Mouse (Mus musculus): ENCODE measurements around the gene Auts2.
A peak's percentile ranks its signal among the peaks of the same experiment; 100 is the strongest.

Auts2 gene

DNA sequence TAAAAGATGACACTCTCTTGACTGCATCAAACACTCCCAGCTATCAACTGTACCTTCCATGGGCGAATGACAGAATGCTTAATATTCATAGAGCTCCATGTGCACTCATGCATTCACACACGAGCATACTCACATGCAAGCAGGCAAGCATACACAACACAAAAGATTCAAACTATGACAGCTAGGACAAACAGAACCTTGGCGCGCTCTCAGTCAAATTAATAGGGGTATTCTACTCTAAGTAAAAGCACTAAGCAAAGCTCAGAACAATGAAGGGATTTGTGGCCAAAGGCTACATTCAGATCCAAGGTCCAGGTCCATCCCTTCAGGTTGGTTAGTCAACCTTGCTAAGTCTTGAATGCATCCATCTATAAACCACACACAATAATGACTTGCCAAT is 219.5 kb downstream of the Auts2 start:
- no peak for DNase-seq (ENCODE audit: low spot score)

DNA sequence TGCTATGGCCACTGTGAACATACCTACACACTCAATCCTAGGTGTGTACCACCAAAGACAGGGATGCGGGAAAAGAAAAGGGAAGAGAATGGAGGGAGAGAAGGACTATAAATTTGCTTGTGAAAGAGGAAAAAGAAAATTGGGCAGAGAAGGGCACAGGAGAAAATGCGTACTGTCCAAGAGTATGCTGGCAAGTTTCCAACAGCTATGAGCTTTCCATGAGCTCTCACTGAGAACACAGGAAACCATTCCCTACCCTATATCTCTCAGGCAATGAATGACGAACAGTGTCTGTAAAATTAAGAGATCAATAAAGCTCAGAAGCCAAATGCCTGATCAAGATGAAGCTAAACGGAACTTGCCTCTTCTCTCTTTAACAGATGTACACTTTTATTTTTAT is 220.2 kb downstream of the Auts2 start:
- DNase-seq (ENCODE audit: low spot score): no peak

DNA sequence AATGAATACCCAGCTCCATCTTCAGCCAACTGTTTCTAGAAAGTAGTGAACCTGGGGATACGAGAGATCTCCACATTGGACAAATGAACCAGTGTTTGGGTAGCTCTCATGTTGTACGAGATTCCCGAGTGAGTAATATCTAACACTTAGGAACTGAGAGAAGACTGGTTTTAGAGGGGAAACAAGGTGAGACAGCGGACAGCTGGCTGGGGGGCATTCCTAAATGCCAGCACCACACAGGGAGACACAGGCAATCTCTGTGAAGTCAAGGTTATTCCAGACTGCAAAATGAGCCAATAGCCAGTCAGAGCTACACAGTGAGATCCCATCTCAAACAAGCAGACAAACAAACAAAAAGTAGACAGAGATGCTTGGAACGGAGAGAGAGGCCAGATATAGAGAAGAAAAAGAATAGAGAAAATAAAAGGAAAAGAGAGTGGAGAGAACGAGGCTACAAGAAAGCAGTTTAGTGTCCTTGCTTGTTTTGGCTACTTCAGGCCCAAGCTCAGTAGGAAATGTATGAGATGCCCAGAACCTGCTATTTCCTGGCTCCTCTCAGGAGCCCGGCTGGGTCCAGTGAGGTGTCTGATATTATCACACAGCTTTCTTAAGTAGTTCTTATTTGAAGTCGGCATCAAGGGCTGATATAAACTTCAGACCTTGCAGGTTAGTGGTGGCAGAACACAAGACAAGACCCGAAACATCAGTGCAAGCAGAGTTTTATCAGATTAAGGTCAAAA is 224.9 kb downstream of the Auts2 start:
- DNase-seq (ENCODE audit: low spot score): no peak

DNA sequence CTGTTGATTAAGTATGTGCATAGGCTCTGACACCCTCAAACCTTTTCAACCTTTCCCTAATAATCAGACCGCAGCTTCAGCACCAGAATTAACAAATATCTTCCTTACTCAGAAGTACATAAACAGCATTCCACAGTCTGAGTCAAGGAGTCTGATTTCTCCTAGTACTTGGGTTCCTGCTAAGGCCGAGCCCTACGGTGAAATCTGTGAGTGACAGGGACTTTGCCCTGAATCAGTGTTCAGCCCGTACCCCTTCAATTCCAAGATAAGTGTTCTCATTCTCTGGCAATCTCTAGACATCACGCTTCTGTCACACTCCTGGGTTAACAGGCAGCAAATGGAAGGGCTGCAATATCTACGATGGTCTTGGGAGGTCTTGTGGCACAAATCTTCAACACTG is 226.2 kb downstream of the Auts2 start:
- DNase-seq (ENCODE audit: low spot score): no peak

DNA sequence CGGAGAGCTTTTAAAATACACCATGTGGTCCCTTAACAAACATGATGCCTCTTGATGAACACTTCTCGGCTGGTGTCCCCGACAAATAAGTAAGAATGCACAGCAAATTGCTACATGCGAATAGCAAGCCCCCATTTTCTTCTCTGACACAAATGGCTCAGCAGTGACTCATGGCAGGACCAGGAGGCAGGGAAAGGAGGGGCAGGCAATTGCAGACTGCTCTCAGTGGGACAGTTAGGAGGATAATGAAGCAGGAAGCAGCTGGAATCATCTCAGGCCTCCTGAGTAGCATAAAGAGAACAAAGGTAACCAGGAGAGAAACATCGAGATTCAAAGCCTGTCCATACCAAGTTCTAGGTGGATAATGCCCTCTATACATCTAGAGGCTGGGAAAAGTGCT is 228.8 kb downstream of the Auts2 start:
- no peak for DNase-seq (ENCODE audit: low spot score)

DNA sequence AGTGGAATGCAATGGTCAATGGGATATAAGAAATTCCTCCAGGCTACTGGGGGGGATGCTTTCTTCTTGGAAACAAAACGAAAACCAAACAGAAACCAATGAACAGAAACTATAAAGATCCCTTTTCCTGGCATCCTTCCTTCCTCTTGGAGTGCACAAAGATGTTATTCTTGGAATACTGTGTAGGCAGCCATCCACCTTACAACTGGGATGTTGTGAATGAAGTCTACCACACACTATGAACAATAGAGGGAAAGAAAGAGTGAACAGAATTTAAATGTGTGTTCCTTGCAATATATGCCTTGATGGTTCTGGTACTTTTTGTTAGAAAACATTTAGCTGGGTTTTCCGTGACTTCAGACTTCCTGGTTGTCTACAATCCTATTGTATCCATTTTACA is 236.1 kb downstream of the Auts2 start:
- DNase-seq (ENCODE audit: low spot score): no peak

DNA sequence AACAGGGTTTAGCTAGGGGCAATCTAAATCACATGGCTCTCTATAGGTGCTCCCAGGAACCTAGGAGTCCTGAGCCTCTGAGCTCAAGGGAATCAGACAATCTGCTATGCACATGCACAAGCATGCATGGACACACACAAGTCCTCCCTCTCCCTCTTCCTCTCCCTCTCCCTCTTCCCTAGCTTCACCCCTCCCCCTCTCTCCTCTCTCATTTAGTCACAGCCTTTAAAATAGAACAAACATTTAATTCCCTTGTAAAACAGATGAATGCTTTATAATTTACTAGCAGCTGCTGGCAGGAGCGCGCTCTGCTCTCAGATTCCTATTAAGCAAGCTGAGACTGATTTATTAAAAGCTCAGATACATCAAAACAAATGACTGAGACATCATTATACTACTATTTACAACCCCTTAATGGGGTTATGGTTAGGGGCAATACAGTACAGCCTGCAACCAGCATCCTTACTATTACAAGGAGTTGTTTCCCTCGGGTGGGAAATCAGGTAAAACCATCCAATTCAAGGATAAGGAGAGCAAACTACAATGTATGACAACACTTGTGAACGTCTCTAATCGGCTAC is 237.7 kb downstream of the Auts2 start:
- DNase-seq (ENCODE audit: low spot score): no peak

DNA sequence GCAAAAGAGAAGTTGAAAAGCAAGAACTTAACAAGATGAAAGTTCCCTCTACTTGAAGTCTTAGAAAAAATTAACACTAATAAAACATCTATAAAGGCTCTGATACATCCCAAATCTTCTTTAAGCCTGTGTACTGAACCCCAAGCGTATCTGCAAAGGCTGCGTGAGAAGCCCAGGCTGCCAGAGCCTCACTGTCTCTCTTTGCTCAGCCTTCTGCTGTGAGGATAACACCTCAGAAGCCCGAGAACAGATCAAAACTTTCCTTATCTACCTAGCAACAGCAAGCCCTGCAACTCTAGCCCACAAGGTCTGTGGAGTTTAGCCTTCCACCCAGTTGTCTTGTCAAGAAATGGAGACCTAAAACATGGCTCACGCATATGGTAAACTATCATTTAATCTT is 240.4 kb downstream of the Auts2 start:
- no peak for DNase-seq (ENCODE audit: low spot score)

DNA sequence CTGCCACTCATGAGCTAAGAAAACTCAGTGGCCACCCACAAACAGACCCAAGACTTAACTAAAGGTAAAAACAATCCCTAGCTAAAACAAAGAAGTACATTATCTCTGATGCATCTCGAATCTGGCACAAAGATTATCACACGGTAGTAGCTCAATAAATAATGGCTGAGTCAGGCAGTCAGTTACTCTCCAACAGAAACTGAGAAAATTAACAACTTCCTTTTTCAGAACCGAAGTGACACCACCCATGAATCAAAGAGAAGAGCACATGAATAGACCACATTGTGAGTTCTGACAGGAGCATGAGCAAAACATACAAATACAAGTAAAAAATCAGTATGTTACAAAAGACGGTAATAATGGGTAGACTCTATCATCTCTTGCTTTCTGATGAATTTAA is 242.3 kb downstream of the Auts2 start:
- DNase-seq (ENCODE audit: low spot score): no peak

DNA sequence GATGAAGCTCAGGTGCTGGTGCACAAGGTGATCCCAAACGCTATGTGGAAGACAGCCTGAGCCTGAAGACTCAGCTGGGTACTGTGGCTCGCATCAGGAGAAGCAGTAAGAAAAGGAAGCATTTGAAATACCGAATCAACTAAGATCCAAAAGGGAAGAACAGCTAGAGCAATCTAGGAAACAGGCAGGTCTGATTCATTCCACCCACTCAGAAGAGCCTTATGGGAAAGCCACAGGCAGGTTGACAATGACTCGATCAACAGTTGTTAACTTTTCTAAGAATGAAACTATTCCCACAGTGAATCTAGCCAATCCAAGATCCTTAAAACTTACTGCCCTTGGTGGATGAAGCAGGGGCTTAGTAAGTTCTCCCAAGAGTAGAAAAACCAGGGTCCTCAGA is 243.4 kb downstream of the Auts2 start:
- DNase-seq (ENCODE audit: low spot score): no peak

DNA sequence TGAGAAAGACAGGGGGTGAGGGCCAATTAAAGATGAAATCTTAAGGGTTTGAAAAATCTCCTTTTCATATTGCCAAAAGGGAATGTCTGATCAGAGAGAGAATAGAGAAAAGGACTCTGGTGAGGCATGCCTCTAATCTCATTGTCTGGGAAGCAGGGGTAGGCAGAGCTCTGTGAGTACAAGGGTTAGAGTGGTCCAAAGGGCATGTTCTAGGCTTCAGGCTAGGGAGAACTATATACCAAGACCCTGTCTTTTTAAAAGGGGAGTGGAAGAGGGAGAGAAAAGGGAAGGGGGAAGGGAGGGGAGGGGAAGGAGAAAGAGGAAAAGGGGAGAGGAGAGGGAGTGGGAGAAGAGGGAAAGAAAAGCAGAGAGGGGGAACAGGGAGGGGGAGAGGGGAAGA is 244.1 kb downstream of the Auts2 start:
- DNase-seq (ENCODE audit: low spot score): no peak

DNA sequence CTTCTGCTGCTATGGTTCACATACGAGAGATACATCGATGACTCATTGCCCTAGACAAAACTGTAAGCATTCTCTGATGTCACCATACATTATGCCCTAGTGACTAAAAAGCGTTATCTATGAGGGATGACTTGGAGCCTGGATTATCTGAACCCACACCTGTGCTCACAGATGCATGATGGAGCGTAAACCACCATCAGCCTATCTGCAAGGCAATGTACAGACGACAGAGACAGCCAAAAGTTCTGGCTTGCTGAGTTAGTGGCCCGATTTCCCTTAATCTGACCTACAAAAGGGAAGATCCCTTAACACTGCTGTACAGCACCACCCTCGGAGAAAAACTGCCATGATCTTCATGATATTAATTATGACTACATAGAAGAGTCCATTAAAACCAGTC is 245.8 kb downstream of the Auts2 start:
- no peak for DNase-seq (ENCODE audit: low spot score)

DNA sequence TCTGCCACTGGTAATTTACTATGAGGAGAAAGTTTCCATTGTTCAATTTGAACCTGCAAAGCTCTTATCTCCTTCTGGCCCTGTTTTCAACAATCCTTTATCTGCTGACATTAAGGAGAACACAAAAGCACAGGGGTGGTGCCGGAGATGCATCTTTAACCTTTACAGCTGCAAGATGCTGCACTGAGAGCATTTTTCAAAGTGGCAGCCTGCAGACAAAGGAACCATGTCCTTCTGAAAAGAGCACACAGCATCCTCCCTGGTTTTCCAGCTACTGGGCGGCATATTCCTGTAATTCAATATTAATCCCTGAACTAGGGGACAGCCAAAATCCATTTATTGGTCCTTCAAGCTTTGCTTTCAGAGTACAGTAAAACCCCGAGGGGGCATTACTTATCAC is 248.7 kb downstream of the Auts2 start:
- no peak for DNase-seq (ENCODE audit: low spot score)

DNA sequence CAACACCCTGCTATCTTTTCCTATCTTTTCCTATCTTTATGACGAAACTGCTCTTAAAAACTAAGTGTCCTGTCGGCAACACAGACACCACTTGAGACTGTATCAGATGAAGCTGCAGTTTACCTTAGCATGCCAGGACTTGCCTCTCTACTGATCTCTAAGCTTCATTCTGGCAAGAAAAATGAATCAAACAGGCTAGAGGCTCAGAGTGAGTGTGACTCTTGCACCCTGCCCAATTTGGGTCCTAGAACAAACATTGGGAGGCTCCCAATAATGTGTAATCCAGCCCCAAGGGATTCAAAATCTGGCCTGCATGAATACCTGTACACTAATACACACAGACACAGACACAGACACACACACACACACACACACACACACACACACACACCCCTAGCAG is 250.2 kb downstream of the Auts2 start:
- no peak for DNase-seq (ENCODE audit: low spot score)

DNA sequence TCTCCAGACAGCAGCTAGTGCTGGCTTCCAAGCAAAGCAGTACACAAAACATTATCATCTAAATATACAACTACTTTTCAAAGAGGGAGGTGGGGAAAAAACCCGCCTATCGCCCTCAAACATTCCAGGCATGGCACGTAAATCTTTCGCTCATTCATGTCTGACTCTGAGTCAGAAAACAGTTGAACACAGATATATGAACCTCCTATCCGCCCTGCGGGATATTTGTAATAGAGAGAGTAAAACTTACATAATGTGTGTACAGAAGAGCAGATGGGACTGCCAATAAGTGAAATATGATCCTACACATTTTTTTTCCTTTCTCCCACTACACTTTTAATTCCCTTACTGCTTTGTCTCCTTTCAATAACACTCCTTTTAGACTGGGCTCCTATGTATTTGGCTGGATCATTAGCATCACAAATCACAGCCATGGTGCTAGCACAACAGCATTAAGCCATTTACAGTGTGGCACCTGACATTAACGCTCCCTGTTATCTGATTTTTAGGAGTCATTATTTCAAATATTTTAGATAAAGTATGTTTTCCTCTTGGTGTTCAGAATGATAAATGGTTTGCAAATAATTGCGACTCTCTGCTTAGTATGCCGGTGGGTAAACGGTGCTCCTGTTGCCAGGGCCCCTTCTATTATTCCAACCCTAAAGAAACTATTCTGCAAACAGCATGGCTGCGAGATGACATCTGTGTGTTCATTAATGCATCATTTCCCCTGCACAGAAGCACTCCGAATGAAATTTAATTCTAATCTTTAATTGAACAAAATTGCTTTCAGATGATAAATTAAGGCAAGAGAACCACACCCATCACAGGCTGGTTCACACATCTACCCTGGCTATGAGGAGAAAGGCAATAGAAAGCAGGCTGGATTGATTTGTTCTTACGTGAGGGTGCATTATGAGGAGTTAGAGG is 252.3 kb downstream of the Auts2 start:
- no peak for DNase-seq (ENCODE audit: low spot score)

DNA sequence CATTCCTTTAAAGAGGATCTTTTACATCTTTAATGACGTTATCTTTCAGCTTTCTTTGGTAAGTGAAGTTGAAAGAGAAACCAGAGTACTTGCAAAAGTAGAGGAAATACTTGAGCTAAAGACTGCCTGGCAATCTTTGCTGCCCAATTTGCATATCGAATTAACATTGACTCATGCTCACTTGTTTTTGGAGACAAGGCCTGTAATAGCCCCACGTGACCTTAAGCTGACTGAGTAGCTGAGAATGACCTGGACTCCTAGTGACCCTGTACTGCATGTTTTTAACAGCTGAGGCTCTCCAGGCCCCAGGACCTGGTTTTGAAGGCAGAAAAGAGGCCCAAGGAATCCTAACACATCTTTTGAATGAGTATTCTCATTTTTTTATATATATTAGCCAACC is 259.4 kb downstream of the Auts2 start:
- DNase-seq (ENCODE audit: low spot score): peak; percentile 15

DNA sequence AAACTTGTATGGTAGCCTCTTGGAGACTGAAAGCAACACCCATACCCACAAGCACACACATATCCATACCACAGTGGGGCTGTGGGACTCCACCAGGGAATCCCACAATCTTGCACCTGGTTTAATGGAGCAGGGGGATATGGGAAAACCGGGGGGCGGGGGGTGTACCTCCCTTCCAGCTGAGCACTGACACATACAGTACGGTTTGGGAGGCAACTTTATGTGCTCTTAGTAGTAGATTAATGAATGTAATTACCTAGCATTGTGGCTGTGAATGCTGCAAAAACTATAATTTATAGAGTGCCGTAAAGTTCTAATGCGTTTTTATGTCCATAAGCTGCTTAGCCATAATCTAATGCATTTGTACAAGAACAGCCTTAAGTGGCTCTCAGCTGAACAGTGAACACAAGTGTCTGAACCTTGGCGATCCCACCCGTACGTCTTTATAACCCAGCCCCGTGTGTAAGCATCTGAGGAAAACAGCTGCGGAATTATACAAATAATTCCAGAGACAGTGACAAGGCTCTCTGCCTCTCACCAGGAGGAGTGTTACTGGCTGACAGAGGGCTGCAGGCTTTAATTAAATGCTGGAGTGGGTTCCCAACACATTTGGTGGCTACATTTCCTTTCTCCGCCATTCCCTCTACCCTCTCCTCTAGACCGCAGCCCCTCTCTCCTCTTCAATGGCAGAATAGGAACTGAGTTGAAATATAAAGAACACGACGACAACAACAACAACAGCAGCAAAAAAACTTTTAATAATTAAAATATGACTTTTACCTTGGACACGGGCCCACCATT is 268.8 kb downstream of the Auts2 start:
- DNase-seq (ENCODE audit: low spot score): no peak

DNA sequence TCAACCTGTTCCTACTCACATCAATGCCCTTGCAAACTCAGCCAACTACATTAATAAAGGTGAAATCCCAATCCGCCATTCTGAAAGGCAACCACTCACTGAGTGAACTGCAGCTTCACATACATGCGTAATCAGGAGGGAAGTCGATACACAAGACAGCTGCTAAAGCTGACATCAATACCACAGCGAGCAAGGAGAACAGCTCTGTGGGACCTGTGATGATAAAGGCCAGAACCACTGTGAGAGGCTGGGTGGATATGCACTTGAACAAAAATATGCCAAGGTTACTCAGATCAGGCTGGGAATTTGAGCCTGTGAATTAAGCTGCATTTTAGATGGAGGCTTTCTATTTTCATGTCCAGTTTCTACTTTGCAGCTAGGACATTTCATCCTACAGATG is 271.0 kb downstream of the Auts2 start:
- no peak for DNase-seq (ENCODE audit: low spot score)

DNA sequence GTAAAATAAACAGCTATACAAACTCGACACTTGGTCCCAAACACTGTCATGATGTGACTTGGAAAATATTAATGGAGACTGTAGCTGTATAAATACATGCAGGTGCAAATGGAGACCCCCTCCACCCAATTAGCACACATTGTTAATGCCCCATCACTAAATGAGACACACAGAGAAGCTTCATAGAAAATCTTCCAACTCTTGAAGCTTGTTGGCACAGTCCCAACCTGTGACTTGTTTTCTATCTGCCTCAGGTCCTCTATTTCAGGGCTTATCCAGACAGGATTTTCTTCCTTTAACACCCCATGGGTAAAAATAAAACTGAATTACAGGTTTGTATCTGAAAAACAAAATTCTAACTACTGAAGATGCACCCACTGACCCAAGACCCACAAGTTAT is 272.2 kb downstream of the Auts2 start:
- DNase-seq (ENCODE audit: low spot score): no peak

DNA sequence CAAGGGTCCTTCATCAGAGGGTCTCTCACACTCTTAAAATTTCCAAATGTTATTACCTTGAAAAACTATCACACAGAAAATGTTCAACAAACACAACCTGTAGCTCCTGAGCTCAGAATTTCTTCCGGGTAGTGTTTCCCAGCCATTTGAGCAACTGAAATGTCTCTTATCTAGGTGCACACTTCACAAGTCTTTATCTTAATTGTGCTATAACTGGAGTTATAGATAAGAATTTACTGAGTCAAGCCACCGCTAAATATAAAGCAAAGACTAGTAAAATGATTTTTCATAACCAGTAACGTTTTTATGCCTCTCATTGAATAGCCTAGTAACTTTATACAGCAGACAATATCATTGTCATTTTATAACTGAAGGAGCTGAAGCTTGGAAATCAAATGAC is 273.1 kb downstream of the Auts2 start:
- no peak for DNase-seq (ENCODE audit: low spot score)

DNA sequence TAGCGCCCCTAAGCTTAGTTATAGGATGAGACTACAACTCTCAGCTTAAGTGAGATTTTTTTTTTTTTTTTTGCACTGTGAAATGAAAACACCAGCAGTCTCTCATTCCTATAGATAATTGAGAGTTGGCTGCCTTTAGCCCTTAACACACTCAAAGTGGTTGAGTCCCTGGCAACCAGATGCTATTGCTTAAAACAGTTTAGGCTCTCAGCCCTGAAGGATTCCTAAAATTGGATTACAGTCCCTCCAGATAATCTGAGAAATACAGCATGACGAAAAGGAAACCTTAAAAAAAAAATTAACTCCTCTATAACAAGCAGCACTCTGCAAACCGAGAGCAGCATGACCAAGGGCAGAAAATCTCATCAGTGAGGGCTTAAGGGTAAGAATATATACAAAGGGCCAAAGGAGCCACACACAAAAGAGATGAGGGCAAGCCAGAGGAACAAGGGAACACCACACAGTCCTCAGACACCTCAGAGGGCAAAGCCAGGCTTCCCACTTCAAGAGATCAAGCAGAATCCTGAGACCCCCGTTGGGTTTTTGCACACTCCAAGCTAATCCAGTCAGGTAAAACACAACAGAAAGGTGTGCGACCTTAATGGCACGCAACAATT is 274.7 kb downstream of the Auts2 start:
- peak; percentile 11 for DNase-seq (ENCODE audit: low spot score)

DNA sequence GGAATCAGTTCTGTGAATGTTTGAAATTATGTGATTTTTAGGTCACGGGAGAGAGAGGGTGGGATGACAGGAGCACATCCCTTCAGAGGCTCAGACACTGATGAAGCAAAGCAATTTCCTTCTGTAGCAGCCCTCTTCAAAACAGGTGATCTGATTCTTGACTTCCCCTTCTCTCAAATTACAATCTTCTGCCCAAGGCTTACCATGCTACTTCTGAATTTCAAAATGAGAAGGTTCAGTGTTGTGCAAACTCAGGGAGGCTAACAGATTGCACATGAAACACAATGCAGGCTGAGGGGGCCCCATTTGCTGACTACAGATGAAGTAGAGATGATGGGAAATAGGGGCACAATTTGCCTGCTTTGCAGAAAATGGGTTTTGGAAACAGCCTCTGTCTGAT is 278.1 kb downstream of the Auts2 start:
- no peak for DNase-seq (ENCODE audit: low spot score)

Measured in MN1 (cell line).